8 mouse cellular contexts compared by ENCODE assay signal in genomic region chr2:119798246-119798927, GRCm38 (mm10). TPM values are rescaled to one million over a fixed set of nuclear protein-coding genes. Genes with fewer than 3 reads are reported as not detected.
A peak's percentile ranks its signal among the peaks of the same experiment; 100 is the strongest.
DNase-seq lines count a peak whose midpoint lies in the region; ATAC-seq and TF ChIP-seq lines count a peak whose summit lies in the region.

No protein-coding gene starts in this region.

- no peaks in the 10 kb centered on the region for H3K4me1 ChIP-seq in bone marrow, adult 2 months (ENCODE audit: control insufficient read depth, insufficient read depth, low read length)
- peaks cover 16% of the 10 kb centered on the region for H3K4me1 ChIP-seq in hindbrain, postnatal 0 days (ENCODE audit: insufficient read depth, low read length)
- peaks cover 15% of the 10 kb centered on the region for H3K4me1 ChIP-seq in liver, embryonic 13.5 days (replicated peaks)
- peaks cover 17% of the 10 kb centered on the region for H3K4me1 ChIP-seq in neural tube, embryonic 11.5 days (ENCODE audit: control insufficient read depth, insufficient read depth, low read length)

- no peak for TF ChIP-seq POLR2A in bone marrow, adult 2 months (IDR thresholded peaks at IDR 0.05; ENCODE audit: borderline replicate concordance, control insufficient read depth, low read depth, low read length)

- H3K9me3 ChIP-seq in hindbrain, postnatal 0 days (ENCODE audit: low read length) = no peaks in the 10 kb centered on the region
- H3K9me3 ChIP-seq in liver, embryonic 13.5 days (replicated peaks) = no peaks in the 10 kb centered on the region
- no peaks in the 10 kb centered on the region for H3K9me3 ChIP-seq in neural tube, embryonic 11.5 days (ENCODE audit: control insufficient read depth, low read length)

- no peak overlapping the region for H3K9ac ChIP-seq in hindbrain, postnatal 0 days (replicated peaks; ENCODE audit: low read length)
- no peak overlapping the region for H3K9ac ChIP-seq in liver, embryonic 13.5 days
- H3K9ac ChIP-seq in neural tube, embryonic 11.5 days (ENCODE audit: low read length) = no peak overlapping the region

- no peaks in the 10 kb centered on the region for H3K36me3 ChIP-seq in hindbrain, postnatal 0 days (ENCODE audit: insufficient read depth, low read length)
- no peaks in the 10 kb centered on the region for H3K36me3 ChIP-seq in liver, embryonic 13.5 days
- H3K36me3 ChIP-seq in neural tube, embryonic 11.5 days (ENCODE audit: control insufficient read depth, insufficient read depth, low read length) = no peaks in the 10 kb centered on the region

- TF ChIP-seq CTCF in left cerebral cortex, adult 2 months (IDR thresholded peaks at IDR 0.05) = peak; percentile 65
- peak; percentile 25; the same call in 1 of the 2 replicates for TF ChIP-seq CTCF in bone marrow, adult 2 months (IDR thresholded peaks at IDR 0.05; ENCODE audit: control insufficient read depth, insufficient read depth, low read length)
- peak; percentile 64 for TF ChIP-seq CTCF in hindbrain, postnatal 0 days (IDR thresholded peaks at IDR 0.05; ENCODE audit: low read depth)

- peak overlapping the region; percentile 93; the same call in 1 of the 2 replicates for H3K4me2 ChIP-seq in hindbrain, postnatal 0 days (ENCODE audit: low read depth, low read length)
- H3K4me2 ChIP-seq in liver, embryonic 13.5 days = peak overlapping the region; percentile 85
- peak overlapping the region; percentile 99 for H3K4me2 ChIP-seq in neural tube, embryonic 11.5 days (ENCODE audit: low read depth)

- intact Hi-C loops in left cerebral cortex, adult 2 months (cut with DNase I) = no loop called here

- H3K27ac ChIP-seq in left cerebral cortex, adult 2 months = peak overlapping the region; percentile 93; the same call in 1 of the 2 replicates
- no peak overlapping the region for H3K27ac ChIP-seq in bone marrow, adult 2 months (ENCODE audit: control insufficient read depth, insufficient read depth, low read depth, low read length, poor library complexity)
- peak overlapping the region; percentile 70; the same call in 1 of the 2 replicates for H3K27ac ChIP-seq in hindbrain, postnatal 0 days
- no peak overlapping the region for H3K27ac ChIP-seq in liver, embryonic 13.5 days
- H3K27ac ChIP-seq in neural tube, embryonic 11.5 days (ENCODE audit: low read depth, low read length) = no peak overlapping the region

- no peak for DNase-seq in left cerebral cortex, adult 2 months (ENCODE audit: extremely low spot score in 1 of 2, low spot score in 2 of 2)
- no peak for DNase-seq in left cerebral cortex, adult 8-10 months (ENCODE audit: low spot score in 2 of 2)
- DNase-seq in forelimb bud, embryonic 11.5 days (ENCODE audit: low read depth, low spot score) = peak; percentile 24
- peak; percentile 80 for DNase-seq in hindbrain, postnatal 0 days (ENCODE audit: low spot score)
- DNase-seq in liver, embryonic 13.5 days = peak; percentile 19
- DNase-seq in neural tube, embryonic 11.5 days (ENCODE audit: low spot score) = peak; percentile 71
- DNase-seq in urinary bladder, postnatal 36 days (ENCODE audit: low spot score in 2 of 2) = peak; percentile 49 to 55

- no peaks in the 10 kb centered on the region for H3K27me3 ChIP-seq in hindbrain, postnatal 0 days (ENCODE audit: insufficient read depth, low read length)
- peaks cover 85% of the 10 kb centered on the region for H3K27me3 ChIP-seq in liver, embryonic 13.5 days
- H3K27me3 ChIP-seq in neural tube, embryonic 11.5 days (ENCODE audit: control insufficient read depth, insufficient read depth, low read length) = no peaks in the 10 kb centered on the region

- no peak overlapping the region for H3K4me3 ChIP-seq in left cerebral cortex, adult 2 months
- H3K4me3 ChIP-seq in bone marrow, adult 2 months (replicated peaks; ENCODE audit: control insufficient read depth, low read depth, low read length) = no peak overlapping the region
- H3K4me3 ChIP-seq in hindbrain, postnatal 0 days (ENCODE audit: low read length) = no peak overlapping the region
- 0 out of 2 replicates have a peak overlapping the region, but pooled peaks have one; percentile 63 for H3K4me3 ChIP-seq in liver, embryonic 13.5 days (replicated peaks)
- H3K4me3 ChIP-seq in neural tube, embryonic 11.5 days (ENCODE audit: low read depth, low read length) = no peak overlapping the region; the same call in 1 of the 2 replicates

- ATAC-seq in hindbrain, postnatal 0 days = no peak
- no peak for ATAC-seq in liver, embryonic 13.5 days (ENCODE audit: low read depth)
- no peak for ATAC-seq in neural tube, embryonic 11.5 days (ENCODE audit: insufficient read depth, low FRiP score, low TSS enrichment)

- 12% methylated on average over 13 of the region's 13 CpGs for WGBS in bone marrow, adult 2 months
- 9% methylated on average over 13 of the region's 13 CpGs for WGBS in hindbrain, postnatal 0 days
- 9% methylated on average over 13 of the region's 13 CpGs for WGBS in liver, embryonic 13.5 days (ENCODE audit: insufficient replicate concordance)
- whole genome bisulfite sequencing in neural tube, embryonic 11.5 days = 9% methylated on average over 13 of the region's 13 CpGs

RNA-seq across cellular contexts. Expression of gene Tyro3, which starts 0.9 kb away (rescaled TPM):
- total RNA-seq in left cerebral cortex, adult 2 months (2021) = 100 to 1,000 TPM; 203 to 208 TPM
- total RNA-seq in left cerebral cortex, adult 8-10 months (2022) = 100 to 1,000 TPM; 180 to 223 (median 191) TPM
- 0.75 and 4.2 TPM in 2 replicates for polyA plus RNA-seq in bone marrow, adult 2 months (2011; ENCODE audit: insufficient read depth, insufficient read length, low replicate concordance, missing spikeins)
- 85.8 and 98.9 TPM in 2 replicates for total RNA-seq in hindbrain, postnatal 0 days (2014; rRNA removed)
- 26.5 and 26.6 TPM in 2 replicates for polyA plus RNA-seq in hindbrain, postnatal 0 days (2015; fragmentation: Nextera tagmentation; extraction: Ambion mirVana)
- polyA plus RNA-seq in liver, embryonic 13.5 days (2015; fragmentation: Nextera tagmentation; extraction: Ambion mirVana) = 1.5 TPM in 2 replicates
- polyA plus RNA-seq in neural tube, embryonic 11.5 days (2014; fragmentation: Nextera tagmentation; extraction: Ambion mirVana) = 19.0 and 20.0 TPM in 2 replicates

RNA-seq across cellular contexts. Expression of gene Rpap1, which starts 11.1 kb away (rescaled TPM):
- total RNA-seq in left cerebral cortex, adult 2 months (2021) = 10 to 100 TPM; 18.6 to 19.5 TPM
- 10 to 100 TPM; 18.8 to 21.2 (median 20.4) TPM for total RNA-seq in left cerebral cortex, adult 8-10 months (2022)
- 5.9 and 12.6 TPM in 2 replicates for polyA plus RNA-seq in bone marrow, adult 2 months (2011; ENCODE audit: insufficient read depth, insufficient read length, low replicate concordance, missing spikeins)
- total RNA-seq in hindbrain, postnatal 0 days (2014; rRNA removed) = 19.6 and 22.5 TPM in 2 replicates
- polyA plus RNA-seq in hindbrain, postnatal 0 days (2015; fragmentation: Nextera tagmentation; extraction: Ambion mirVana) = 11.2 and 11.9 TPM in 2 replicates
- polyA plus RNA-seq in liver, embryonic 13.5 days (2015; fragmentation: Nextera tagmentation; extraction: Ambion mirVana) = 10.2 and 11.9 TPM in 2 replicates
- polyA plus RNA-seq in neural tube, embryonic 11.5 days (2014; fragmentation: Nextera tagmentation; extraction: Ambion mirVana) = 23.5 and 26.6 TPM in 2 replicates

RNA-seq across cellular contexts. Expression of gene Ltk, which starts 38.2 kb away (rescaled TPM):
- total RNA-seq in left cerebral cortex, adult 2 months (2021) = 10 to 100 TPM; 22.5 to 25.0 TPM
- 10 to 100 TPM; 19.7 to 23.2 (median 20.4) TPM for total RNA-seq in left cerebral cortex, adult 8-10 months (2022)
- 0.47 and 1.3 TPM in 2 replicates for polyA plus RNA-seq in bone marrow, adult 2 months (2011; ENCODE audit: insufficient read depth, insufficient read length, low replicate concordance, missing spikeins)
- 5.8 and 8.5 TPM in 2 replicates for total RNA-seq in hindbrain, postnatal 0 days (2014; rRNA removed)
- polyA plus RNA-seq in hindbrain, postnatal 0 days (2015; fragmentation: Nextera tagmentation; extraction: Ambion mirVana) = 2.0 TPM in 2 replicates
- polyA plus RNA-seq in liver, embryonic 13.5 days (2015; fragmentation: Nextera tagmentation; extraction: Ambion mirVana) = 0.08 TPM in 1 of 2 replicates, not detected in the other
- 0.13 TPM in 1 of 2 replicates, not detected in the other for polyA plus RNA-seq in neural tube, embryonic 11.5 days (2014; fragmentation: Nextera tagmentation; extraction: Ambion mirVana)

RNA-seq across cellular contexts. Expression of gene Itpka, which starts 56.2 kb away (rescaled TPM):
- 100 to 1,000 TPM; 186 to 195 TPM for total RNA-seq in left cerebral cortex, adult 2 months (2021)
- total RNA-seq in left cerebral cortex, adult 8-10 months (2022) = 100 to 1,000 TPM; 160 to 178 (median 177) TPM
- polyA plus RNA-seq in bone marrow, adult 2 months (2011; ENCODE audit: insufficient read depth, insufficient read length, low replicate concordance, missing spikeins) = not detected in 2 replicates
- 5.8 and 8.5 TPM in 2 replicates for total RNA-seq in hindbrain, postnatal 0 days (2014; rRNA removed)
- 3.3 and 3.5 TPM in 2 replicates for polyA plus RNA-seq in hindbrain, postnatal 0 days (2015; fragmentation: Nextera tagmentation; extraction: Ambion mirVana)
- 2.3 and 2.9 TPM in 2 replicates for polyA plus RNA-seq in liver, embryonic 13.5 days (2015; fragmentation: Nextera tagmentation; extraction: Ambion mirVana)
- 0.78 and 1.1 TPM in 2 replicates for polyA plus RNA-seq in neural tube, embryonic 11.5 days (2014; fragmentation: Nextera tagmentation; extraction: Ambion mirVana)

Comparison
In these comparisons a context has a peak if more than half of its experiments do, and no peak if none do; other contexts are left out.
1. DNase-seq: peak in forelimb bud, embryonic 11.5 days (single experiment), hindbrain, postnatal 0 days (single experiment), liver, embryonic 13.5 days (single experiment), neural tube, embryonic 11.5 days (single experiment) and urinary bladder, postnatal 36 days (2 of 2); none in left cerebral cortex, adult 2 months (0 of 2) and left cerebral cortex, adult 8-10 months (0 of 2).
2. H3K27ac ChIP-seq: peak in left cerebral cortex, adult 2 months (single experiment) and hindbrain, postnatal 0 days (single experiment); none in bone marrow, adult 2 months (single experiment), liver, embryonic 13.5 days (single experiment) and neural tube, embryonic 11.5 days (single experiment).
3. Peak in every context shown above with its lines, with median percentiles within 50 percentile points of each other: CTCF ChIP-seq and H3K4me2 ChIP-seq.